Mouse (Mus musculus) lung, embryonic 16.5 days (tissue): ENCODE measurements at regions not wholly inside any gene's neighbourhood (a gene's known extent, or its start where the extent isn't known, plus 50 kb on each side); places are given as distances from the start of the nearest gene placed in this dataset.

Experiments used
- ATAC-seq: fragments of 200-750 bp; cut with Nextera tagmentation; 2 replicates; pipeline ENCODE4 v1.8.0; 2017; ENCODE audit warnings: low read depth, mild to moderate bottlenecking, moderate library complexity
- H3K27ac ChIP-seq: fragments of 300-500 bp; sonication (generic); 2 replicates; pipeline ENCODE4 v1.5.1; 2014; ENCODE audit warnings: mild to moderate bottlenecking, control low read depth, low read length
- H3K27me3 ChIP-seq: fragments of 300-500 bp; sonication (generic); 2 replicates; pipeline ENCODE4 v1.6.1; 2014; ENCODE audit warnings: low read depth, low read length, mixed read lengths; ENCODE audit not compliant: control insufficient read depth, insufficient read depth
- H3K36me3 ChIP-seq: fragments of 300-500 bp; sonication (generic); 2 replicates; pipeline ENCODE4 v1.6.1; 2014; ENCODE audit warnings: low read length; ENCODE audit not compliant: control insufficient read depth, insufficient read depth
- H3K4me1 ChIP-seq: fragments of 300-500 bp; sonication (generic); replicated peaks from 2 replicates; pipeline ENCODE4 v1.6.1; 2014; ENCODE audit warnings: low read length, mixed read lengths; ENCODE audit not compliant: control insufficient read depth, insufficient read depth
- H3K4me2 ChIP-seq: fragments of 300-500 bp; sonication (generic); 2 replicates; pipeline ENCODE4 v1.6.1; 2014; ENCODE audit warnings: low read depth, low read length, control low read depth
- H3K4me3 ChIP-seq: fragments of 300-500 bp; sonication (generic); 2 replicates; pipeline ENCODE4 v1.5.1; 2014; ENCODE audit warnings: mild to moderate bottlenecking, low read length, control low read depth
- H3K9ac ChIP-seq: fragments of 300-500 bp; sonication (generic); 2 replicates; pipeline ENCODE4 v1.6.1; 2014; ENCODE audit warnings: low read length, control low read depth
- H3K9me3 ChIP-seq: fragments of 300-500 bp; sonication (generic); 2 replicates; pipeline ENCODE4 v1.6.1; 2016; ENCODE audit warnings: low read length; ENCODE audit not compliant: control insufficient read depth
- WGBS: fragments of 180-500 bp; shearing (Covaris S2); extraction: QIAGEN DNeasy Blood & Tissue Kit; methylation state at CpG from one replicate; pipeline ENCODE4 v1.1.7; 2014; 5-methylcytosine and 5-hydroxymethylcytosine counted together

- WGBS, result 0% methylated on average over 30 of the region's 34 CpGs
- ATAC-seq, result peak; percentile 93
- H3K4me3 ChIP-seq, result peak overlapping the region; percentile 79
Observed at GRCm38 (mm10) chr17:47139730-47140231, 129.4 kb upstream of the Ubr2 start.

DNA sequence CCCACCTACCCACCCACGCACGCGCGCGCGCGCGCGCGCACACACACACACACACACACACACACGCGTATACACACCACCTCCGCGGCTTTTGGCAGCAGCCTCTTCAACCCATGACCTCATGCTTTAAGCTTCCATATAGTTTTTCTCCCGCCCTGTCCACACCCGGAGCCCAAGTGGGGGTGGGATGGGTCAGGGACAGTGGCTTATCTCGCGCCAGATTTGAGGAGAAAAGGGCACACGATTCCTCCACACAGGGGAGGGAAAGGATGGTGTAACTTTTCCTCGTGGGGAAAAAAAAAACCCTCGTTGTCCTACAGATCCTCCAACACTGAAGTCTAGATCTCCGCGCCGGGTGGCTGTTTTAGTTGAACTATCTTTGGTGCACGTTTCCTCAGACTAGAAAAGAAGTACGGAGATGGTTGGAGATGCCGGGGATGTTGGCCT, 128.8 kb upstream of the Ubr2 start:
- Histone ChIP-seq H3K36me3 (no peaks in the 10 kb centered on the region), H3K9me3 (no peaks in the 10 kb centered on the region), H3K9ac (peak overlapping the region; percentile 62), H3K27ac (peak overlapping the region; percentile 67), H3K4me2 (peak overlapping the region; percentile 87), H3K4me1 (peaks cover 27% of the 10 kb centered on the region), H3K27me3 (no peaks in the 10 kb centered on the region), H3K4me3 (peak overlapping the region; percentile 79)
- ATAC-seq, result no peak
- 2% methylated on average over 27 of the region's 27 CpGs for WGBS

More at GRCm38 (mm10) chr17:47139730-47140231, 129.4 kb upstream of the Ubr2 start:
- H3K27ac ChIP-seq, result peak overlapping the region; percentile 99
- H3K9ac ChIP-seq, result peak overlapping the region; percentile 87
- no peaks in the 10 kb centered on the region for H3K9me3 ChIP-seq
- H3K36me3 ChIP-seq, result no peaks in the 10 kb centered on the region
- peak overlapping the region; percentile 87 for H3K4me2 ChIP-seq
- H3K4me1 ChIP-seq, result peaks cover 32% of the 10 kb centered on the region
- H3K27me3 ChIP-seq, result no peaks in the 10 kb centered on the region

GRCm38 (mm10) chr17:47138174-47138573, 127.8 kb upstream of the Ubr2 start:
- H3K4me1 ChIP-seq, result peaks cover 17% of the 10 kb centered on the region
- 0 out of 2 replicates have a peak overlapping the region, but pooled peaks have one; percentile 20 for H3K27ac ChIP-seq
- H3K9me3 ChIP-seq, result no peaks in the 10 kb centered on the region
- no peaks in the 10 kb centered on the region for H3K36me3 ChIP-seq
- ATAC-seq, result no peak
- H3K27me3 ChIP-seq, result no peaks in the 10 kb centered on the region
- H3K9ac ChIP-seq, result no peak overlapping the region
- H3K4me3 ChIP-seq, result no peak overlapping the region
- H3K4me2 ChIP-seq, result no peak overlapping the region
- 50% methylated on average over 6 of the region's 6 CpGs for WGBS

- H3K9ac ChIP-seq, result no peak overlapping the region
- 61% methylated on average over 5 of the region's 5 CpGs for WGBS
- no peak for ATAC-seq
Observed at GRCm38 (mm10) chr17:47135391-47135790, 125.0 kb upstream of the Ubr2 start.

DNA sequence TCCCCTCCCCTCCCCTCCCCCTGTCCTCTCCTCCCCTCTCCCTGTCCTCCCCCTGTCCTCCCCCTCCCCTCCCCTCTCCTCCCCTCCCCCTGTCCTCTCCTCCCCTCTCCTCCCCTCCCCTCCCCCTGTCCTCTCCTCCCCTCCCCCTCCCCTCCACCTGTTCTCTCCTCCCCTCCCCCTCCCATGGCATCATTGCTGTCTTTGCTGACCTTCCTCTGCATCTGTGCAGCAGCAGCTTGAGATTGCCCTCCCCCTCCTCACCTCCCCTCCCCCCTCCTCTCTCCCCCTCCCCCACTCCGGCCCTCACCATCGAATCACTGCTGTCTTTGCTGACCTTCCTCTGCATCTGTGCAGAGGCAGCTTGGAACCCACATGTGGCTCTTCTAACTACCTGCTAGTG, 123.4 kb upstream of the Ubr2 start:
- H3K4me3 ChIP-seq, result no peak overlapping the region
- H3K9me3 ChIP-seq, result no peaks in the 10 kb centered on the region
- no peaks in the 10 kb centered on the region for H3K36me3 ChIP-seq
- no peaks in the 10 kb centered on the region for H3K27me3 ChIP-seq
- no peak overlapping the region for H3K4me2 ChIP-seq
- H3K4me1 ChIP-seq, result peaks cover 6% of the 10 kb centered on the region
- no peak overlapping the region for H3K27ac ChIP-seq
- H3K9ac ChIP-seq, result no peak overlapping the region
- WGBS, result 54% methylated on average over 2 of the region's 2 CpGs
- no peak for ATAC-seq

More at GRCm38 (mm10) chr17:47135391-47135790, 125.0 kb upstream of the Ubr2 start:
- no peak overlapping the region for H3K27ac ChIP-seq
- H3K9me3 ChIP-seq, result no peaks in the 10 kb centered on the region
- H3K27me3 ChIP-seq, result no peaks in the 10 kb centered on the region
- no peak overlapping the region for H3K4me3 ChIP-seq
- H3K4me2 ChIP-seq, result no peak overlapping the region
- H3K4me1 ChIP-seq, result peaks cover 13% of the 10 kb centered on the region
- no peaks in the 10 kb centered on the region for H3K36me3 ChIP-seq

GRCm38 (mm10) chr17:47127571-47127970, 117.2 kb upstream of the Ubr2 start:
- 65% methylated on average over 3 of the region's 3 CpGs for WGBS
- Histone ChIP-seq H3K9me3 (no peaks in the 10 kb centered on the region), H3K4me1 (no peaks in the 10 kb centered on the region), H3K27me3 (no peaks in the 10 kb centered on the region), H3K36me3 (no peaks in the 10 kb centered on the region), H3K4me2 (no peak overlapping the region), H3K9ac (no peak overlapping the region), H3K4me3 (no peak overlapping the region), H3K27ac (no peak overlapping the region)
- no peak for ATAC-seq

DNA sequence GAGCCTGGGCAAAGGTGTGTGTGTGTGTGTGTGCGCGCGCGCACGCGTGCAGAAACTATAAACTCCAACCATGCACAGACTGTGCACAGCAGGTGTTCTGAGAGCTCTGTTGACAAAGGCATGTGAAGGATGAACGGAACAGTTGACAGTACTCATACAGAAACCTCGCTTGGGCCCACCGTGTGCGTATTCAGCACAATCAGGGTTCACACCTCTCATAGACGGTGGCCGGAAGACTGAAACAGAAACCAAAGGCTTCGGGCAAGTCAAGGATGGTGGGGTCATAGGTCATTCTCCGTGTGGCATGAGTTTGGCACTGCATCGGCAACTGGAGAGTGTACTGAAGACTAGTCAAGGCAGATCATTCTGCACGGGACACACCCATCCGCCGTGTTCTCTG, 113.2 kb upstream of the Ubr2 start:
- Histone ChIP-seq H3K4me3 (no peak overlapping the region), H3K4me1 (no peaks in the 10 kb centered on the region), H3K36me3 (no peaks in the 10 kb centered on the region), H3K27ac (no peak overlapping the region), H3K27me3 (no peaks in the 10 kb centered on the region), H3K4me2 (no peak overlapping the region), H3K9me3 (no peaks in the 10 kb centered on the region), H3K9ac (no peak overlapping the region)
- no peak for ATAC-seq
- WGBS, result 86% methylated on average over 18 of the region's 18 CpGs

DNA sequence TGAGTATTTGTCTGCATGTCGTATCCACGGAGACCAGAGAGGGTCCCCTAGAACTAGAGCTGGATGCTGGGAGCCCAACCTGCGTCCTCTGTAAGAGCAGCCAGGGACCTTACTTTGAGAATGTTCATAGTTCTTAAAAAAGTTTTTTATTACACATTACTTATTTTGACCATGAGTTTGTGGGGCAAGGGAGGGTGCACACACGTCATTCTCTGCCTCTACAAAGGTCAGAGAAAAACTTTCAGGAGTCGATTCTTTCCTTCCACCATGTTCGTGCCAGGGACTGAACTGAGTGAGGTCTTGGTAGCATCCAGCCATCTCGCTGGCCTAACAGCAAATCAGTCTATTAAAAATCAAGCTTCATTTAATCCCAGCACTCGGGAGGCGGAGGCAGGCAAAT, 111.9 kb upstream of the Ubr2 start:
- Histone ChIP-seq H3K4me2 (no peak overlapping the region), H3K9me3 (no peaks in the 10 kb centered on the region), H3K36me3 (no peaks in the 10 kb centered on the region), H3K4me1 (no peaks in the 10 kb centered on the region), H3K4me3 (no peak overlapping the region), H3K27ac (no peak overlapping the region), H3K27me3 (no peaks in the 10 kb centered on the region), H3K9ac (no peak overlapping the region)
- 76% methylated on average over 9 of the region's 9 CpGs for WGBS
- ATAC-seq, result no peak

GRCm38 (mm10) chr17:47118010-47118409, 107.7 kb upstream of the Ubr2 start:
- no peak overlapping the region for H3K4me3 ChIP-seq
- no peak overlapping the region for H3K4me2 ChIP-seq
- no peak overlapping the region for H3K27ac ChIP-seq
- H3K36me3 ChIP-seq, result no peaks in the 10 kb centered on the region
- ATAC-seq, result no peak
- H3K4me1 ChIP-seq, result no peaks in the 10 kb centered on the region
- H3K9ac ChIP-seq, result no peak overlapping the region
- H3K27me3 ChIP-seq, result no peaks in the 10 kb centered on the region
- no peaks in the 10 kb centered on the region for H3K9me3 ChIP-seq
- WGBS, result 74% methylated on average over 7 of the region's 7 CpGs

DNA sequence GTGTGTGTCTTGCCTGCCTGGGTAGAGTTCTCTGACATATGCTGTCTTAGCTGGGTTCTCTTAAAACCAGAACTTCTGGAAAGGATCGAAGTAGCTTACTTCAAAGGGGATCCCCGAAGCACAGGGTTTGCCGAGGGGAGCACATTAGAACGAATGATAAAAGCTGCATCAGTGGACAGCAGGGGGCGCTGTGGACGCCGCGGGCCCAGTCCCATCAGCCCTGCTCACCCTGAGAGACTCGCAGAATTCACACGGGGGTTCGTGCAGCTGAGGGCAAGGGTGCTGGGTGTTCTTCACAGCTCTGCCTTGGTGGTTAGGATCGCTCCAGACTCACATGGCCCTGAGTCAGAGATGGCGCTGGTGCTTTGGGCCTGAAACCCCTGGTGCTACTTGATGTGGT, 105.4 kb upstream of the Ubr2 start:
- H3K4me3 ChIP-seq, result no peak overlapping the region
- 50% methylated on average over 12 of the region's 13 CpGs for WGBS
- H3K9ac ChIP-seq, result no peak overlapping the region
- H3K36me3 ChIP-seq, result no peaks in the 10 kb centered on the region
- ATAC-seq, result no peak
- no peaks in the 10 kb centered on the region for H3K27me3 ChIP-seq
- H3K9me3 ChIP-seq, result no peaks in the 10 kb centered on the region
- no peak overlapping the region for H3K4me2 ChIP-seq
- H3K27ac ChIP-seq, result no peak overlapping the region
- H3K4me1 ChIP-seq, result no peaks in the 10 kb centered on the region
